Mouse (Mus musculus) frontal cortex, postnatal 36 days (tissue): ENCODE data around the gene Dazap1.

Experiments
- DNase-seq, 2 experiments: peaks; one replicate each; pipeline ENCODE4 v3.0.0; 2022; ENCODE audit warnings: low spot score in 2 of 2

Gene Dazap1

GRCm38 (mm10) chr10:80248971-80249640 is 12.2 kb upstream of the Dazap1 start, which contains the start of gene Ndufs7:
Gene Ndufs7 (plus strand): TSS chr10:80249121.
- DNase-seq, result peak; percentile 97 to 99

- no peak for DNase-seq
Measured at GRCm38 (mm10) chr10:80250059-80250458, 11.2 kb upstream of the Dazap1 start.

- no peak for DNase-seq
Measured at GRCm38 (mm10) chr10:80250573-80250972, 10.7 kb upstream of the Dazap1 start.

GRCm38 (mm10) chr10:80252011-80252410 is 9.3 kb upstream of the Dazap1 start:
- DNase-seq, result no peak

GRCm38 (mm10) chr10:80252493-80253274 is 8.6 kb upstream of the Dazap1 start:
- DNase-seq, result no peak

GRCm38 (mm10) chr10:80253551-80253950 is 7.7 kb upstream of the Dazap1 start:
- DNase-seq, result no peak

GRCm38 (mm10) chr10:80254331-80255297 is 6.7 kb upstream of the Dazap1 start:
- no peak for DNase-seq

GRCm38 (mm10) chr10:80255881-80256535 is 5.3 kb upstream of the Dazap1 start:
- DNase-seq, result no peak

- no peak for DNase-seq
Measured at GRCm38 (mm10) chr10:80257936-80258335, 3.4 kb upstream of the Dazap1 start.

- no peak for DNase-seq
Measured at GRCm38 (mm10) chr10:80258752-80259462, 2.4 kb upstream of the Dazap1 start.

GRCm38 (mm10) chr10:80259463-80259805 is 1.9 kb upstream of the Dazap1 start:
- DNase-seq, result no peak

- peak; percentile 60 to 72 for DNase-seq
Measured at GRCm38 (mm10) chr10:80259861-80260641, 1.2 kb upstream of the Dazap1 start.

GRCm38 (mm10) chr10:80261585-80261968 is 291 bp downstream of the Dazap1 start:
- peak; percentile 84 to 90 for DNase-seq

- DNase-seq, result no peak
Measured at GRCm38 (mm10) chr10:80262169-80262568, 883 bp downstream of the Dazap1 start.

- no peak for DNase-seq
Measured at GRCm38 (mm10) chr10:80262776-80263365, 1.6 kb downstream of the Dazap1 start.

GRCm38 (mm10) chr10:80264341-80265148 is 3.3 kb downstream of the Dazap1 start:
- peak; percentile 98 to 100 for DNase-seq

GRCm38 (mm10) chr10:80265149-80265486 is 3.8 kb downstream of the Dazap1 start:
- no peak for DNase-seq

GRCm38 (mm10) chr10:80270099-80270498 is 8.8 kb downstream of the Dazap1 start:
- DNase-seq, result no peak

GRCm38 (mm10) chr10:80270734-80271181 is 9.5 kb downstream of the Dazap1 start:
- no peak for DNase-seq
